Mouse (Mus musculus) telencephalon, adult 2 months (tissue): ENCODE measurements around the gene Megf8.

Experiments used
- DNase-seq: peaks from one replicate; pipeline ENCODE4 v3.0.0-alpha.2; 2011; ENCODE audit warnings: low read depth, low spot score

The Megf8 gene

DNA sequence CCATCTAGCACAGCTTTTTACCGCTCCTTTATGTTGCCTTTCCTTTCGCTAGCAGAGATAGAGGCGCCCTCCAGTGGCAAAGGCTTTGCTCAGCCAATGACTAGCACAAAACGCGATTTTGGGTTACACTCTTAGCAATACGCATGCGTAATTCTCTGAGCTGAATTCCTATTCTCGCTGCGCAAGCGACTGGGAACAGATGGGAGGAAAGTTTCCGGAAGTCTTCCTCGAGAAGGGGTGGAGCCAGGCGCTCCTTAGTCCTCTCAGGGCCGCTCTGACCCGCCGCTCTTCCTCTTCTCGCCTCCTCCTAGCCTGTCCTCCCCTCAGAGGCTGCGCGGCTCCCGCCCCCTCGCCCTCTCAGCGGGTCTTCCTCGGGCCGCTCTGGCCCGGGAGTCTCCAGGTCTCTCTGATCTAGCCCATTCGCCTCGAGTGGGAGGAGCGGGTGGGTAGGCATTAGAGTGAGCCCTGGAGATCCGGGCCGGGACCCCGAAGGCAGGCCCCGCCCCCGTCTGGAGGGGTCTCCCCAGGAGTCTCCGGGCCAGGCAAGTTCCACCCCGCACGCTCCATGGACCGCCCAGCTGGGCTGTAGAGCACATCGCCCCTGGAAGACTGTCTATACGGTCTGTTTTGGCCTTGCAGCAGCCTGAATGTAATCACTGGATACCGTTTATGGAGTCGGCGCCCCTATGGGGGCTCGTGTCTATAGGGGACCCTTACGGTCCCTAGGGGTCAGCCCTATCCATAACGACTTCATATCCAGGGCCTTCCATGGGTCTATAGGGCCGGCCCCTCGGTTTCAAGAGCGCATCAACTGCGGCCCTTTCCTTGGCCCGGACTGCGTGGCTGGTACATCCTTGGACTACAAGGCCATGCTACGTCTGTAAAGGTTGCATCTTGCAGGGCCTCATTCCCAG, at the start of gene Megf8:
Megf8 (plus strand) TSS at position 633 of the 914 bp plus-strand sequence.
- peak; percentile 99 for DNase-seq

DNA sequence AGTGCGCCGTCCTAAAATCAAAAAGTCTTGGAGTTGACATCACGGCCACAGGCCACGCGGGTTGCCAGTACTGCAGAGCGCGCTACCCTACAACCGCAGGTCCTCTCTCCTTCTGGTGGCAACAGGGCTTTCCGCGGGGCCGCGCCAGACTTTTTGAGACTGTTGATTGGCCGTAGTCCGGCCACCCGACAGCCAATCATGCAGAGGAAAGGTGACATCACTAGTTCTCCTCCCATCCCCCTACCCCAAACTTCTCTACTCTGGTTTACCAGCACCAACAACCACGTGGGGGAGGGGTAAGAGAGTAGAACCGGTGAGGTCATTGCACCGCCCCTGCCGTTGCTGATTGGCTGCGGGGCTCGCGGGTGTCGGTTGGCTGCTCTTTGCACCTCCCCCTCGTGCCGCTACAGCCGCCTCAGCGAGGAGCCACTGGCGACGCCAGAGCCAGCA, 49.6 kb upstream of the Megf8 start, which contains the start of gene Cic:
Cic (plus strand) TSS at position 404 of the 450 bp plus-strand sequence.
- peak; percentile 99 for DNase-seq

DNA sequence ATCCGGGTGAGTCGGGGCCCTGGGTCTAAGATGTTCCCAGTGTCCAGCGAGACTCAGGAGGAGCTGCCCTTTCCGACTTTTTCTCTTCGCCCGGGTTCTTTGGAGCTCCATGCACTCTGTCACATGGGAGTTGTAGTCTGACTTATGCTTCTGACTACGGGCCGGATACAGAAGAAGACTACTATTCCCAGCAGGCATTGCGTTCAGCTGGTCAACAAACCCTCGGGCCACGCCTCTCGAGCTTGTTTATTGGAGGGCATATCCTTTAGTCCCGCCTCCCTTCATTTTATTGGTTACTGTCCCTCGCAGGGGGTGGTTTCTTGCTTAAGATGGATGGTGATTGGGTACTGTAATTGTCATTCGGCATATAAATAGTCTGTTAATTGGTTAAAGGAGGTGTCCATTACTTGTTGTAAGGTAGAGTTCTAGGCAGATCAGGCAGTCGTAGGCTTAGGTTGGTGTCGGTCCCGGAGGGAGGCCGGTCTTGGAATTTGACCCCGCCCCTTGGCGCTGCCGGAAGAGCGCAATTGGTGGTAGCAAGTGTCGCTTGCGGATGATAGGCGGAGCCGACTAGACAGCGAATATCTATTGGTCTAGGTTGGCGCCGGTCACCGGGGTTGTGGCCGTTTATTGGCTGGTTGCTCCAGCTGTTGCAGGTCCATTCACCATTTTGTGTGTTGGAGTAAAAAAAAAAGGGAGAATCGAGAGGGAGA, 49.1 kb upstream of the Megf8 start:
- DNase-seq, result peak; percentile 100

DNA sequence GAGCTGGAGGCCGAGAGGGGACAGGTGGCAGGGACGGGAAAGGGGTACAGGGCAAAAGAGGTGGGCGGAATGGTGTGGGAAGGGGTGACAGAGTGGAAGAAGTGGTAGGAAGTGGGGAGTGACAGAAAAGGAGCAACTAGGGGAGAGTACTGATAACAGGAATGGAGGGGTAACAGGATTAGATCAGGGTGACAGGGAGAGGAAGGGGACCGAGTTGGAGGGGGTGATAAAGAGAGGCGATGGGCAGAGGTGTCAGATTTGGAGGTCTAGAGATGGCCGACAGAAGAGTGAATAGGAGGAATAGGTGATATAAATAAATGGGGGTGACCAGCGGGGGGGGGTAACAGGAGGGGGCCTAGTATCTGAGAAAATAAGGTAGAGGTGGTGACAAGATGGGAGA, 48.4 kb upstream of the Megf8 start:
- DNase-seq, result no peak

DNA sequence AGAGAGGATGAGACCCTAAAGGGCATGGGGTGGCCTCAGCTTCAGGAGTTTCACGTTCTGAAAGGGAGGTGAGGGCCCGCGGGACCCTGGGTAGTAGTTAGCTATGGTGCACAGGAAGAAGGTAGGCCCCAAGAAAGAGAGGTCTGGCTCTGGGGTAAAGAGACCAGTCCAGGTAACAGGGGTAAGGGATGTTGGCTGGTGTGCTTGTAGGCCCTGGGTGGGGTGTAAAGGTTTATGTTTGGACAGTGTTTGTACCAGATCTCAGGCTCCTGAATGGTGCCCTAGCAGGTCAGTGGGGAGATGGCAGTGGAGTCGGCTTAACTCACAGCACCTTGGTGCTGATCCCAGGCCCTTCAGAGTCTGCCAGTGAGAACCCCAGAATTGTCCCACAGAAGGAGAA, 47.9 kb upstream of the Megf8 start:
- no peak for DNase-seq

DNA sequence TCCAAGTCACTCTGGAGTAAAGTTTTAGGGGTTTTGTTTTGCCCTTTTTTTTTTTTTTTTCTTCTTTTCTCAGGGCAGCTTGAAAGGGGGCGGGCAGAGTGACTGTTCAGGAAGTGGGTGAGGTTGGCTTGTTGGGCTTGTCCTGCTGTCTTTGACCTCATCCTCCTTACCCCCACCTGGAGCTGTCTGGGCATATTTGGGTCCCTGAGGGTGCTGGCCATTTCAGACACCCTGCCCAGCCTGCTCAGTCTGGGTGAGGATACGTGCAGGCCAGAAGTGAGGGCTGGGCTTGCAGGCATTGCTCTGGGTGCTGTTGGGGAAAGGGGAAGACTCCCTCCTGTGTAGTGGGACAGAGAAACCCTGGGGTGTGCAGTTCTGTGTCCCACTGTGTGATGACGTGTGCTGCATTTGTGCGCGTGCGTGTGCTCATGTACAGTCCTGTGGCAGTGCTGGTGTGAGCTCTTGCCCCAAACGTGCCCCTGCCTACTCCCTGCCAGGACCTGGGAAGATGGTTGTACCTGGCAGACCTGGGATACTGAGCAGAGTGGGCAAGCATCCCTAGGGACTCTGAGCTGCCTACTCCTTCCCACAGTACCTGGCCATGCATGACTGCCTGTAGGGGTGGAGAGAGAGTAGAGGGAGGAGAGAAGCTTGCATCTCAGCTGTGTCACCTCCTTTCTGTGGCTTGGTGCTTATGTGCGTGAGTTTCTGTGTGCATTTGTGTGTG, 47.3 kb upstream of the Megf8 start:
- no peak for DNase-seq

DNA sequence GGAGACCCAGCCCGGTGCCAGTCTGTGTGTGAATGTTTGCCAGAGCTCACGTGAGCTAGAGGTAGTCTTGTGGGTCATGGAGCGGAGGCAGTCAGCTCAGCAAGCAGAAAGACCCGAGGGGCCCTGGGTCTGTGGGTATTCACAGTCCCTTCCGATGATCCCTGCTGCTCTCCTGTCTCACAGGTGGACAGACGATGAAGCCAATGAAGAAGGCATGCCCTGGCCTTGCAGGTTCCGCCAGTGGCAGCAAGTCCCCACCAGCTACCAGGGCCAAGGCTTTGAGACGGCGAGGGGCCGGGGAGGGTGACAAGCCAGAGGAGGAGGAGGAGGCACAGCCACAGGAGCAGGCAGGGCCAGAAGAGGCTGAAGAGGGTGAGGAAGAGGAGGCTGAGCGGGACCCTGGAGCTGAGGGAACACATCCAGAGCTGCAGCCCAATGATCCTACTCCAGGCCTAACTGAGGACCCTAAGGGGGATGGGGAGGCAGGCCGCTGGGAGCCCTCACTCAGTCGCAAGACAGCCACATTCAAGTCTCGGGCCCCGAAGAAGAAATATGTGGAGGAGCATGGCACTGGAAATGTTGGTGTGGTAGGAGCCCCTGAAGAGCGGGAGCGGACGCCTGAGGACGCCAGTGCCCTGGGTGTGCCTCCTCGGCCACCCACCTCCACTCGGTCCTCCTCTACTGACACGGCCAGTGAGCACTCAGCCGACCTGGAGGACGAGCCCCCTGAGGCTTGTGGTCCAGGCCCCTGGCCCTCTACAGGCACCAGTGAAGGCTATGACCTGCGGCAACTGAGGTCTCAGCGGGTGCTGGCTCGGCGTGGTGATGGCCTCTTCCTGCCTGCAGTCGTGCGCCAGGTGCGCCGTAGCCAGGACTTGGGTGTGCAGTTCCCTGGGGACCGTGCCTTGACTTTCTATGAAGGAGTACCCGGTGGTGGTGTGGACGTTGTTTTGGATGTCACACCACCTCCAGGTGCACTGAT, 46.0 kb upstream of the Megf8 start:
- no peak for DNase-seq

DNA sequence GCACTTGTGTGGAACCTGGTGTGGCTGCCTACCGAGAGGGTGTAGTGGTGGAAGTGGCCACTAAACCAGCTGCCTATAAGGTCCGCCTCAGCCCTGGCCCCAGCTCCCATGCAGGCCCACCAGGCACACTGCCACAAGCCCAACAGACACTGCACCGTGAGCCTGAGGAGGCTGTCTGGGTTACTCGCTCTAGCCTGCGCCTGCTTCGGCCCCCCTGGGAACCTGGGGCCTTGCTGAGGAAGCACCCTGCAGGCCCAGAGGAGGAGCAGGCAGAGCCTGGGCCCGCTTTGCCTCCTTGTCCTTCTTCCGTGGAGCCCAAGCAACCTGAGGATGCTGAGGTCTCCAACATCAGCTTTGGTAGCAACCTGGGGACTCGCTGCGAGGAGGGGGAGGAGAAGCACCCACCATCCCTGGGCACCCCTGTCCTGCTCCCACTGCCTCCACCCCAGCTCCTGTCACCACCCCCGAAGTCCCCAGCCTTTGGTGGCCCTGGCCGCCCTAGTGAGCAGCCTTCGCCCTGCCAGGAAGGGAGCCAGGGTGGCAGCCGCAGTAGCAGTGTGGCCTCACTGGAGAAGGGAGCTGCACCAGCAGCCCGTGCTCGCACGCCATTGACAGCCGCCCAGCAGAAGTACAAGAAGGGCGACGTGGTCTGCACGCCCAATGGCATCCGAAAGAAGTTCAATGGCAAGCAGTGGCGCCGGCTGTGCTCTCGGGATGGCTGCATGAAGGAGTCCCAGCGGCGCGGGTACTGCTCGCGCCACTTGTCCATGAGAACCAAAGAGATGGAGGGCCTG, 45.1 kb upstream of the Megf8 start:
- no peak for DNase-seq

DNA sequence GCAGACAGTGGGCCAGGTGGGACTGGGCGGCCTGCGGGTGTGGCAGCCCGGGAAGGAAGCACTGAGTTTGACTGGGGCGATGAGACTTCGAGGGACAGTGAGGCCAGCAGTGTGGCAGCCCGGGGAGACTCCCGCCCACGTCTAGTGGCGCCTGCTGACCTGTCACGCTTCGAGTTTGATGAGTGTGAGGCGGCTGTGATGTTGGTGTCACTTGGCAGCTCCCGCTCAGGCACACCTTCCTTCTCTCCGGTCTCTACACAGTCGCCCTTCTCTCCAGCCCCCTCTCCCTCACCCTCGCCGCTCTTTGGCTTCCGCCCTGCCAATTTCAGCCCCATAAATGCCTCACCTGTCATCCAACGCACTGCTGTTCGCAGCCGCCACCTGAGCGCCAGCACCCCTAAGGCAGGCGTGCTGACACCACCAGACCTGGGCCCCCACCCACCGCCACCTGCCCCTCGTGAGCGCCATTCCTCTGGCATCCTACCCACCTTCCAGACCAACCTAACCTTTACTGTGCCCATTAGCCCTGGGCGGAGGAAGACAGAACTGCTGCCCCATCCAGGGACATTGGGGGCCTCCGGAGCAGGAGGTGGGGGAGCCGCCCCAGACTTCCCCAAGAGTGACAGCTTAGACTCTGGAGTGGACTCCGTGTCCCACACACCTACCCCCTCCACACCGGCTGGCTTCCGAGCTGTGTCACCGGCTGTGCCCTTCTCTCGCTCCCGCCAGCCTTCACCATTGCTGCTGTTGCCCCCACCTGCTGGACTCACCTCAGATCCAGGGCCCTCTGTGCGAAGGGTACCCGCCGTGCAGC, 44.3 kb upstream of the Megf8 start:
- DNase-seq, result no peak

DNA sequence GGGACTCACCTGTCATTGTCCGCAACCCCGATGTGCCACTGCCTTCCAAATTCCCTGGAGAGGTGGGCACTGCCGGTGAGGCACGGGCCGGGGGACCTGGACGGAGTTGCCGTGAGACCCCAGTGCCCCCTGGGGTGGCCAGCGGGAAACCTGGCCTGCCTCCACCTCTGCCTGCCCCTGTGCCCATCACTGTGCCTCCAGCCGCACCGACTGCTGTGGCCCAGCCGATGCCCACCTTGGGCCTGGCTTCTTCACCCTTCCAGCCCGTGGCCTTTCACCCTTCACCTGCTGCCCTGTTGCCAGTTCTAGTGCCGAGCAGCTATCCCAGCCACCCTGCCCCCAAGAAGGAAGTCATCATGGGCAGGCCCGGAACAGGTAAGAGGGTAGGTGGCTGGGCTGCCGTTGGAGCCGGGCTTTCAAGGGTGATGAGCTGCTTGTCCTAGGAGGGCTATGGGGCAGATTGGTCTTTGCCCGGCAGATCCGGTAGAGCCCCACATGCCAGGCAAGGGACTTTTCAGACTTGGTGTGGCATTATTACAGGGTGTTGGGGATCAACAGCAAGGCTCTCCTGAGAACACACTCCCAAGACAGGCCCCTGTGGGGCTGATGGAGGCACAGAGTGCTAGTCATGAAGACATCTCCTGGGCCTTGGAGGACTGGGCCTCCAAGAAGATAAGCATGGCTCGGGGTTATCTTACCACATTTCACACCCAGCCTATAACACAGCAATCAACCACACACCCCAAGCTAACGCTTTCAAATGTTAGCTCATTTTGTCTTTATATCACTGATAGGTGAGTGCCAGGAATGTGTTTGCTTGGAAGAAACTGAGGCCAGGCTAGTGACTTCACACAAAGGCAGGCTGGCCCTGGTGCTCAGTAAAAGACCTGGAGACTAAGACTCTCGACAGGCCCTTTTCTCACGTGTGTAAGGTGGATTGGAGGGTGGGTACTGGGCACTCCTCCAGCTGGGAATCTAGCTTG, 43.4 kb upstream of the Megf8 start:
- no peak for DNase-seq

DNA sequence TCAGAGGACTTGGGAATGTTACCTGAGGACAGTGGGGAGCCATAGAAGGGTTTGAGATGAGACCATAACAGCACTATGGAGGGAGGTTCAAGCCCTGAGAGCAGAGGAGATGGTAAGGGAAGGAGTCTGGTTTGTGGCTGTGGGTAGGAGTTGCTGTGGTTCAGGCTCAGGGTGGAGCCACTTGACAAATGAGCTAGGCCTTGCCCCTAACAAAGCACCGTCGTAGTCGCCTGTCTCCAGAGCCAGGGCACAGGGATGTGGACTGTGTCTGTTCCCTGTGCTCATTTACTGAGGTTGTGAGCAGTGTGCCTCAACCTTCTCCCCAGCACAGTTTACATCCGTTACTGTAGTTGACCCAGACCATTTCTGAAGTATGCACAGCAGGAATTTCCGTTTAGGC, 42.4 kb upstream of the Megf8 start:
- DNase-seq, result no peak

DNA sequence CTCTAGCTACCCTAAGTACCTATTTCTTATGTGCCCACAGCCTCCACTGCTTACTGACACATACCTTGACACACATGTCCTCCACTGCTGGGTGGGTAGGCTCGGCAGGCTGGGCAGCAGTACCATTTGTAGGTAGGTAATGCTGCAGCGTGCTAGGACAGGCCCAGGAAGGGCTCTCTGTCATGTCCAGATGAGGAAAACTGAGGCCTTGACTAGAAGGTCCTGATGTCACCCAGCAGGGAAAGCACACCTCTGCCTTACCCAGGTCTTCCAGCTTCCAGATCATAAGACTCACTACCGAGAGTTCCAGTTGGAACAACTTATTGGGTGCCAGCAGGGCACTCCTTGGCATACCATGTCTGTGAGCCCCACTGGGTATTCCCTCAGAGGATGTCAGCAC, 42.0 kb upstream of the Megf8 start:
- no peak for DNase-seq

DNA sequence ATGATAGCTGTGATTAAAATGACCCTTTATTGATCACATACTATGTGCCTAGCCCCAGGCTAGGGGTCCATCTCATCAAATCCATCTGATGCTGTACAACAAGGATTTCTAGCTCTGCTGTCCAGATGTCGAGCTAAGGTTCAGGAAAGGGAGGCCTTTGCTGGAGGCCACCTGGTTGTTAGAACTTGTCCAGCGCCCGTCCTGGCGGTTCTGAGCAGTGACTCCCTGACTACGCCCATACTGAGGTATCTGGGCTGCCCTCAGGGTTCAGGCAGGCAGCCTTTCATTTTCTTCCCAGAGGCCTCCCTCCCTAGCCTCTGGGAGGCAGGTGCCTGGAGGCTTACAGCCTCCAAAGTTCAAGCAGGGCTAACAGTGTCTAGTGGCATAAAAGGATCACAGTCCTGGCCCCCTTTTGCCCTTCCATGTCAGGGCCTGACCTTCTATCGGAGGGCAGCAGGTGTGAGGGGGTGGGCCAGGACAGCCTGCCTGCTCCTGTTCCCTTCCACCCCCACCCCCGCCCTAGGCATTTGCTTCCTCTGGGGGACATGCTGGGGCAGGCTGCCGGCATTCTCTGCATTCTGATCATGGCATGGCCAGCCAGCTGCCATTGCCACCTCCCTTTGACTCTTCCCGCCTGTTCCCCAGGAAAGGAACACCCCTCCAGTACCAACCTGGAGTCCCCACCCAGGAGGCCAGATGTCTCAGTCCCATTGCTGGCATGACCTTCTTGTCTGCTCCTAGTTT, 41.2 kb upstream of the Megf8 start:
- DNase-seq, result no peak

DNA sequence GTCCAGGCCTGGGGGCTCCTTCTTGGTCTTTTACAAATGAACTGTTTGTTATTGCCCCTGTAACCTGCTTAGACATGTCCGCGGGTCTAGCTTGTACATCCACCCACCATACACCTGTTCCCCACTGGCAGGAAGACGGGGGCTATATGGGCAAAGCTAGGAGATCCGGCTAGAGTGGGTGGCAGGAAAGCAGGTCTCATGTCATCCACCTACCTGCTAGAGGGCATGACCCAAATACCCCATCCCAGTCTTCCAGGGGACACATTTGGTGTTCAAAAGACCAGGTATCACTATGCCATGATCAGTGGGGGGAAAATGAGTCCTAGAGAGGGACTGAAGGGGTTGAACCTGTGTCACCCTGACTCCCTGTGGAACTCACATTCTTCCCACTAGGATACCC, 39.6 kb upstream of the Megf8 start:
- DNase-seq, result no peak

DNA sequence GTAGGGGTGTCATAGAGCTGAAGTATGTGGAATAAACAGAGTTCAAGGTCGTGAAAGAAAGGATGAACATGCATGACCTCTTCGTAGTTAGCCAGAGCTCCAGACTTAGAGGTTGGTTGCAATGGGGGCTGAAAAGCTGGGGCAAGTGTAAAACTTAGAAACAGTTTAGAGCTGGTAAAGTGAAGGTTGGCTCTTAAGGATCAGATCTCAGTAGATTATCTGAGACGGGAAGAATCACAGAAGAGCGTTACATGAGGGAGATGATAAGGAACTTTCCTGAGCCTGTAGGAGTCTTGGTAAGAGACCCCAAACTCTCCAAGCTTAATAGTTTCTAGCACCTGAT, 39.0 kb upstream of the Megf8 start:
- no peak for DNase-seq

DNA sequence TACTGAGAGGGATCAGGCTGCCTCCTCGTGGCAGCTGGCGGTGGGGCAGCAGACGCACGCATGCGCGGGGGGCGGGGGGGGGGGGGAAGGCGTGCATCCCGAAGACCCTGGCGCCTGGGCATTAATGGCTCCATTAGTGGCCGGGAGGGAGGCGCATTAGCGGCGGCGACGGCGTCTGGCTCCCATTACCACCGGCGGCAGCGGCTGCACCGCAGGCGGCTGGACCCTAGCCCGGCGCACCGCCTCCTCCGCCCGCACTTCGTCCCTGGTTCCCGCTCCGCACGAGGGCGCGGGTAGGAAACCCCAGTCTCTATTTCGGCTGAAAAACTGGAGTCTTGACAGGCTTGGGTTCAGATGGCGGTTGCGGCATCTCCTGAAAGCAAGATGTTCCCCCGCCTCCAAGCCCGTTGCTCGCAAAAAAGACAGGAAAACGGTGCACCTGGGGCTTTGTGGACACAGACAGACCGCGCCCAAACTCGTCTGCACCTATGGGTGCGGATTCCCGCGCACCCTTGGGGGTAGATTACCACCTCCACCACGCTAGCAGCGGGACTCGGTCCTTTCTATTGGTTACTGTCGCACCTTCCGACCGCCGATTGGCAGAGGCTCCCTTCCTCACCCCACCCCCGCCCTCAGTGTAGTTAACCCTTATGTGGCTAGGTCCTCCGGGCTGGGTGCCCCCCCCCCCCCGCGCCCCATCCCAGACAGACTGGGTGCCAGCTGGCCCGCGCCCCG, 38.5 kb upstream of the Megf8 start:
- DNase-seq, result peak; percentile 92
